In genomic region chr19:32180756-32181674, GRCm38 (mm10) we compare ENCODE assay signal across 9 mouse cellular contexts.
DNase-seq lines count a peak whose midpoint lies in the region; ATAC-seq and TF ChIP-seq lines count a peak whose summit lies in the region.
"Had no signal": no experiment of that assay in that cellular context is flagged by ENCODE, and none has a peak within 500 bp of the region (broad histone marks: within the 10 kb centered on the region; RNA-seq: fewer than 3 reads in every experiment).

No protein-coding gene starts in this region.

- H3K9ac ChIP-seq in hindbrain, embryonic 14.5 days, result no peak overlapping the region
- no peak overlapping the region for H3K9ac ChIP-seq in hindbrain, postnatal 0 days (replicated peaks; ENCODE audit: low read length)
- peak overlapping the region; percentile 43; the same call in 1 of the 2 replicates for H3K9ac ChIP-seq in heart, embryonic 16.5 days (ENCODE audit: low read length)
- peak overlapping the region; percentile 71 for H3K9ac ChIP-seq in liver, embryonic 14.5 days (replicated peaks)
- no peak overlapping the region for H3K9ac ChIP-seq in stomach, embryonic 15.5 days
- H3K9ac ChIP-seq: limb, embryonic 13.5 days had no signal

- WGBS in hindbrain, embryonic 14.5 days, result 82% methylated on average over 14 of the region's 14 CpGs
- 75% methylated on average over 14 of the region's 14 CpGs for WGBS in hindbrain, postnatal 0 days
- 28% methylated on average over 14 of the region's 14 CpGs for WGBS in heart, embryonic 16.5 days
- WGBS in liver, embryonic 14.5 days (ENCODE audit: insufficient replicate concordance), result 16% methylated on average over 14 of the region's 14 CpGs
- 68% methylated on average over 14 of the region's 14 CpGs for WGBS in stomach, embryonic 15.5 days

- H3K36me3 ChIP-seq in hindbrain, embryonic 14.5 days (replicated peaks; ENCODE audit: control insufficient read depth, insufficient read depth), result no peaks in the 10 kb centered on the region
- H3K36me3 ChIP-seq in hindbrain, postnatal 0 days (ENCODE audit: insufficient read depth, low read length), result no peaks in the 10 kb centered on the region
- H3K36me3 ChIP-seq in heart, embryonic 16.5 days (ENCODE audit: control insufficient read depth, insufficient read depth), result no peaks in the 10 kb centered on the region
- peaks cover 4% of the 10 kb centered on the region; the same call in 1 of the 2 replicates for H3K36me3 ChIP-seq in liver, embryonic 14.5 days (replicated peaks; ENCODE audit: control insufficient read depth, insufficient read depth, low read depth)
- no peaks in the 10 kb centered on the region for H3K36me3 ChIP-seq in stomach, embryonic 15.5 days
- H3K36me3 ChIP-seq: limb, embryonic 13.5 days had no signal

- no peak overlapping the region for H3K4me2 ChIP-seq in hindbrain, embryonic 14.5 days (replicated peaks)
- no peak overlapping the region for H3K4me2 ChIP-seq in hindbrain, postnatal 0 days (ENCODE audit: low read depth, low read length)
- peak overlapping the region; percentile 52 for H3K4me2 ChIP-seq in heart, embryonic 16.5 days (ENCODE audit: low read depth, low read length)
- H3K4me2 ChIP-seq in liver, embryonic 14.5 days (ENCODE audit: low read depth), result peak overlapping the region; percentile 71
- H3K4me2 ChIP-seq in stomach, embryonic 15.5 days, result no peak overlapping the region
- H3K4me2 ChIP-seq: limb, embryonic 13.5 days had no signal

- DNase-seq in hindbrain, embryonic 14.5 days (ENCODE audit: low spot score), result no peak
- no peak for DNase-seq in hindbrain, postnatal 0 days (ENCODE audit: low spot score)
- DNase-seq in c-Kit-positive CD71-positive TER-119-positive erythroid progenitor cells, embryonic 14.5 days (ENCODE audit: low spot score), result peak; percentile 75
- peak; percentile 74 to 83 (median 78) for DNase-seq in liver, embryonic 14.5 days (ENCODE audit: low read depth in 3 of 3, low spot score in 3 of 3)
- no peak for DNase-seq in thymus, adult 18-20 months
- DNase-seq in natural killer cell, adult 2 months (ENCODE audit: low spot score in 2 of 2), result no peak

- no peaks in the 10 kb centered on the region for H3K9me3 ChIP-seq in hindbrain, embryonic 14.5 days (ENCODE audit: control insufficient read depth, low read length)
- no peaks in the 10 kb centered on the region for H3K9me3 ChIP-seq in hindbrain, postnatal 0 days (ENCODE audit: low read length)
- no peaks in the 10 kb centered on the region for H3K9me3 ChIP-seq in heart, embryonic 16.5 days (replicated peaks; ENCODE audit: control insufficient read depth, low read length)
- no peaks in the 10 kb centered on the region for H3K9me3 ChIP-seq in liver, embryonic 14.5 days (ENCODE audit: control insufficient read depth, low read length)
- H3K9me3 ChIP-seq in stomach, embryonic 15.5 days, result no peaks in the 10 kb centered on the region
- H3K9me3 ChIP-seq: limb, embryonic 13.5 days had no signal

- no peaks in the 10 kb centered on the region for H3K4me1 ChIP-seq in hindbrain, embryonic 14.5 days (replicated peaks; ENCODE audit: control insufficient read depth, insufficient read depth, low read length)
- H3K4me1 ChIP-seq in hindbrain, postnatal 0 days (ENCODE audit: insufficient read depth, low read length), result no peaks in the 10 kb centered on the region
- H3K4me1 ChIP-seq in heart, embryonic 16.5 days (ENCODE audit: control insufficient read depth, insufficient read depth, low read length), result peaks cover 47% of the 10 kb centered on the region
- H3K4me1 ChIP-seq in liver, embryonic 14.5 days (replicated peaks; ENCODE audit: control insufficient read depth in 2 of 2, insufficient read depth in 2 of 2, low read length in 1 of 2), result peaks cover 44 to 62% of the 10 kb centered on the region in 2 experiments
- peaks cover 10% of the 10 kb centered on the region for H3K4me1 ChIP-seq in stomach, embryonic 15.5 days

- H3K27ac ChIP-seq in hindbrain, embryonic 14.5 days, result peak overlapping the region; percentile 10; the same call in 1 of the 2 replicates
- H3K27ac ChIP-seq in hindbrain, postnatal 0 days, result no peak overlapping the region
- peak overlapping the region; percentile 99 for H3K27ac ChIP-seq in heart, embryonic 16.5 days (ENCODE audit: low read length)
- peak overlapping the region; percentile 92 for H3K27ac ChIP-seq in liver, embryonic 14.5 days
- 0 out of 2 replicates have a peak overlapping the region, but pooled peaks have one; percentile 5 for H3K27ac ChIP-seq in stomach, embryonic 15.5 days
- H3K27ac ChIP-seq: limb, embryonic 13.5 days had no signal

- no peak for ATAC-seq in hindbrain, embryonic 14.5 days (ENCODE audit: low FRiP score)
- no peak for ATAC-seq in hindbrain, postnatal 0 days
- peak; percentile 89 for ATAC-seq in heart, embryonic 16.5 days (replicated peaks; ENCODE audit: extremely low read depth, insufficient read depth, low FRiP score)
- peak; percentile 82 for ATAC-seq in liver, embryonic 14.5 days (ENCODE audit: insufficient read depth)
- peak; percentile 78 for ATAC-seq in stomach, embryonic 15.5 days (ENCODE audit: insufficient read depth, low FRiP score, low read depth)

- peak; percentile 74 for TF ChIP-seq EP300 in liver, embryonic 14.5 days (IDR thresholded peaks at IDR 0.05; ENCODE audit: low read depth)

- no peaks in the 10 kb centered on the region for H3K27me3 ChIP-seq in hindbrain, embryonic 14.5 days (ENCODE audit: control insufficient read depth, insufficient read depth, low read length)
- H3K27me3 ChIP-seq in hindbrain, postnatal 0 days (ENCODE audit: insufficient read depth, low read length), result no peaks in the 10 kb centered on the region
- H3K27me3 ChIP-seq in heart, embryonic 16.5 days (ENCODE audit: control insufficient read depth, insufficient read depth, low read length), result no peaks in the 10 kb centered on the region
- no peaks in the 10 kb centered on the region for H3K27me3 ChIP-seq in liver, embryonic 14.5 days (ENCODE audit: control insufficient read depth, insufficient read depth, low read length)
- H3K27me3 ChIP-seq in stomach, embryonic 15.5 days (replicated peaks), result no peaks in the 10 kb centered on the region
- H3K27me3 ChIP-seq: limb, embryonic 13.5 days had no signal

- no peak overlapping the region for H3K4me3 ChIP-seq in hindbrain, embryonic 14.5 days (replicated peaks; ENCODE audit: low read length)
- no peak overlapping the region for H3K4me3 ChIP-seq in hindbrain, postnatal 0 days (ENCODE audit: low read length)
- no peak overlapping the region for H3K4me3 ChIP-seq in heart, embryonic 16.5 days (ENCODE audit: low read length)
- H3K4me3 ChIP-seq in liver, embryonic 14.5 days (ENCODE audit: insufficient read depth in 1 of 2, low read depth in 2 of 2, low read length in 2 of 2), result peak overlapping the region; percentile 41 to 45
- H3K4me3 ChIP-seq in stomach, embryonic 15.5 days (replicated peaks), result no peak overlapping the region
- H3K4me3 ChIP-seq: limb, embryonic 13.5 days had no signal

- TF ChIP-seq CTCF in hindbrain, postnatal 0 days (IDR thresholded peaks at IDR 0.05; ENCODE audit: low read depth), result no peak
- no peak for TF ChIP-seq CTCF in liver, embryonic 14.5 days (IDR thresholded peaks at IDR 0.05; ENCODE audit: low read depth)

Comparison
In these comparisons a context has a peak if more than half of its experiments do, and no peak if none do; other contexts are left out.
1. ATAC-seq: peak in heart, embryonic 16.5 days (single experiment), liver, embryonic 14.5 days (single experiment) and stomach, embryonic 15.5 days (single experiment); none in hindbrain, embryonic 14.5 days (single experiment) and hindbrain, postnatal 0 days (single experiment).
2. DNase-seq: peak in c-Kit-positive CD71-positive TER-119-positive erythroid progenitor cells, embryonic 14.5 days (single experiment) and liver, embryonic 14.5 days (3 of 3); none in hindbrain, embryonic 14.5 days (single experiment), hindbrain, postnatal 0 days (single experiment), thymus, adult 18-20 months (0 of 2) and natural killer cell, adult 2 months (0 of 2).
3. H3K4me2 ChIP-seq: peak in heart, embryonic 16.5 days (single experiment) and liver, embryonic 14.5 days (single experiment); none in hindbrain, embryonic 14.5 days (single experiment), hindbrain, postnatal 0 days (single experiment) and stomach, embryonic 15.5 days (single experiment).
4. H3K4me3 ChIP-seq: peak in liver, embryonic 14.5 days (2 of 2); none in hindbrain, embryonic 14.5 days (single experiment), hindbrain, postnatal 0 days (single experiment), heart, embryonic 16.5 days (single experiment) and stomach, embryonic 15.5 days (single experiment).
5. H3K9ac ChIP-seq: peak in heart, embryonic 16.5 days (single experiment) and liver, embryonic 14.5 days (single experiment); none in hindbrain, embryonic 14.5 days (single experiment), hindbrain, postnatal 0 days (single experiment) and stomach, embryonic 15.5 days (single experiment).